Mouse (Mus musculus): Measurements from ENCODE around the gene Hoxa10. TPM values are rescaled to one million over a fixed set of nuclear protein-coding genes. Genes with fewer than 3 reads are reported as not detected.

The Hoxa10 gene
- polyA plus RNA-seq, 1 experiment, result not detected

GRCm38 (mm10) chr6:52220003-52220864 is 20.4 kb downstream of the Hoxa10 start:
- Histone ChIP-seq H3K27me3 (ENCODE audit: control insufficient read depth, insufficient read depth, low read length) (peaks cover 58% of the 10 kb centered on the region), H3K4me3 (ENCODE audit: extremely low read depth, insufficient read depth, insufficient read length) (no peak overlapping the region), H3K4me1 (ENCODE audit: control insufficient read depth, insufficient read depth, insufficient read length) (peaks cover 12% of the 10 kb centered on the region), H3K36me3 (ENCODE audit: control insufficient read depth, insufficient read depth, low read length) (no peaks in the 10 kb centered on the region), H3K27ac (ENCODE audit: insufficient read depth, low read length) (no peak overlapping the region)
- 29% methylated on average over 32 of the region's 32 CpGs for WGBS
- TF ChIP-seq CTCF (IDR thresholded peaks at IDR 0.05; ENCODE audit: extremely low read depth, insufficient read depth, insufficient read length, insufficient replicate concordance) (no peak), POLR2A (IDR thresholded peaks at IDR 0.05; ENCODE audit: low read depth, low read length) (no peak)
- no peak for DNase-seq (ENCODE audit: low read depth in 1 of 2, low spot score in 2 of 2)

DNA sequence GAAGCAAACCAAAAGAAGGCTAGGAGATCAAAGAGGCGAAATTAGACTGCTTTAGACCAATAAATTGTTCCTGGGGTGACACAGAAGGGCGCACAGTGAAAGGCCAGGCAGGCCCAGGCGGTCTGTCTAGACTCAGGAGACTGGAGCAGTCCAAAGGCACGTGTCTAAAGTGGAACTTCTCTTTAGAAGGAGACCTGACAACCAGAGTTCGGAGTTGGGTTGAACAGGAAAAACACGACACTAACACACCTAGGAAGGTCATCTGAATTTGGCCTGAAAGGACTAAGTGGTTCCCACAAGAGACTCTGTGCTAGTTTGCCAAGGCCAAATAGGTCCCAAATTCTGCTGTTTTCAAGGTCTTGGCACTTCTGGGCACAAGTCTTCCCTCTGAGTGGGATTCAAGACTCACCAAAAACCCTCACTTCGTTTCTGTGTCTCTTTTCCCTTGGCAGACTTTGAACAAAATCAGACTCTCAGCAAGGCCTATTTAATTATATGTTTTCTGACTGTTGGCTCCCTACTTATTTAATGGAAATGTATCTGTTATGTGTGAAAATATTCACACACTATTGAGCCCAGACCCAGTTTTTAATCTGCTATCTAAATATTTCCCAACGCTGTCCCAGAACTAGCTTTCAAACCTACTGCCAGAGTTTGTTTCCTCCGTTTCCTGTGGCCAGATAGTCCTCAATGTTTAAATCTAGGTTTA is 21.3 kb downstream of the Hoxa10 start:
- Histone ChIP-seq H3K36me3 (ENCODE audit: control insufficient read depth, insufficient read depth, low read length) (no peaks in the 10 kb centered on the region), H3K27ac (ENCODE audit: insufficient read depth, low read length) (no peak overlapping the region), H3K27me3 (ENCODE audit: control insufficient read depth, insufficient read depth, low read length) (peaks cover 54% of the 10 kb centered on the region), H3K4me3 (ENCODE audit: extremely low read depth, insufficient read depth, insufficient read length) (no peak overlapping the region), H3K4me1 (ENCODE audit: control insufficient read depth, insufficient read depth, insufficient read length) (peaks cover 12% of the 10 kb centered on the region)
- TF ChIP-seq POLR2A (IDR thresholded peaks at IDR 0.05; ENCODE audit: low read depth, low read length) (no peak), CTCF (IDR thresholded peaks at IDR 0.05; ENCODE audit: extremely low read depth, insufficient read depth, insufficient read length, insufficient replicate concordance) (no peak)
- WGBS, result 65% methylated on average over 9 of the region's 9 CpGs
- no peak for DNase-seq (ENCODE audit: low read depth in 1 of 2, low spot score in 2 of 2)

DNA sequence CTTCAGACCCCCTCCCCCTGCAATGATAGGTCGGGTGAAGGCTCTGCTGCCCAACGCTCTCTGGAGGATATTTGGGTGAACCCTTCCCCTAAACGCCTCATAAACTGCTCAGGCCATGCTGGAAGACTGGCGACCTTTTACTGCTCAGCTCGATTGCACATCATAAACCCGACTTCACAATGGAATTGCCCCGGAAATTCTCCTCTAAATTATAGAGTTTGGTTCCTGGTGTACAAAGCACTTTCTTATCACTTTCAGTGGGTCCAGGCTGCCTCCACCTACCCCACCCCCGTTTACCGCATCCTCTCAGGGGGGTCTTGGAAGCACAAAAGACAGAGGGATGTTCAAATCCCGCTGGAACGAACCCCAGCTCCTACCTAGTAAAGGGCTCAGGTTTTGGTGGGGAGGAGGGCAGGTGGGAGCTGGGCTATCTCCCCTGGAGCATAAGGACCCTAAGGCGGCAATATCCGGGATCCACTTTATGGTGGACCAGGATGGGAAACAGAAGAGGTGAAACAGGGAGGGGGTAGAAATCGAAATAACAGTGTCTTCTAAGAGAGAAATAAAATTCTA is 21.9 kb downstream of the Hoxa10 start:
- DNase-seq (ENCODE audit: low read depth in 1 of 2, low spot score in 2 of 2), result no peak
- Histone ChIP-seq H3K4me3 (ENCODE audit: extremely low read depth, insufficient read depth, insufficient read length) (no peak overlapping the region), H3K36me3 (ENCODE audit: control insufficient read depth, insufficient read depth, low read length) (no peaks in the 10 kb centered on the region), H3K4me1 (ENCODE audit: control insufficient read depth, insufficient read depth, insufficient read length) (peaks cover 12% of the 10 kb centered on the region), H3K27ac (ENCODE audit: insufficient read depth, low read length) (no peak overlapping the region), H3K27me3 (ENCODE audit: control insufficient read depth, insufficient read depth, low read length) (peaks cover 49% of the 10 kb centered on the region)
- WGBS, result 39% methylated on average over 14 of the region's 14 CpGs
- no peak for TF ChIP-seq POLR2A (IDR thresholded peaks at IDR 0.05; ENCODE audit: low read depth, low read length)

- WGBS, result 16% methylated on average over 23 of the region's 23 CpGs
- Histone ChIP-seq H3K4me3 (ENCODE audit: extremely low read depth, insufficient read depth, insufficient read length) (peak overlapping the region; percentile 46; the same call in 1 of the 2 replicates), H3K27ac (ENCODE audit: insufficient read depth, low read length) (no peak overlapping the region), H3K36me3 (ENCODE audit: control insufficient read depth, insufficient read depth, low read length) (no peaks in the 10 kb centered on the region), H3K4me1 (ENCODE audit: control insufficient read depth, insufficient read depth, insufficient read length) (peaks cover 12% of the 10 kb centered on the region), H3K27me3 (ENCODE audit: control insufficient read depth, insufficient read depth, low read length) (peaks cover 53% of the 10 kb centered on the region)
- no peak for TF ChIP-seq POLR2A (IDR thresholded peaks at IDR 0.05; ENCODE audit: low read depth, low read length)
- TF ChIP-seq CTCF (IDR thresholded peaks at IDR 0.05; ENCODE audit: extremely low read depth, insufficient read depth, insufficient read length, insufficient replicate concordance), result no peak
- no peak for DNase-seq (ENCODE audit: low read depth in 1 of 2, low spot score in 2 of 2)
Measured at GRCm38 (mm10) chr6:52217895-52218642, 22.6 kb downstream of the Hoxa10 start.

- Histone ChIP-seq H3K4me3 (ENCODE audit: extremely low read depth, insufficient read depth, insufficient read length) (peak overlapping the region; percentile 46), H3K36me3 (ENCODE audit: control insufficient read depth, insufficient read depth, low read length) (no peaks in the 10 kb centered on the region), H3K4me1 (ENCODE audit: control insufficient read depth, insufficient read depth, insufficient read length) (peaks cover 15% of the 10 kb centered on the region), H3K27me3 (ENCODE audit: control insufficient read depth, insufficient read depth, low read length) (peaks cover 55% of the 10 kb centered on the region), H3K27ac (ENCODE audit: insufficient read depth, low read length) (no peak overlapping the region)
- TF ChIP-seq POLR2A (IDR thresholded peaks at IDR 0.05; ENCODE audit: low read depth, low read length), result no peak
- TF ChIP-seq CTCF (IDR thresholded peaks at IDR 0.05; ENCODE audit: extremely low read depth, insufficient read depth, insufficient read length, insufficient replicate concordance), result no peak
- WGBS, result 1% methylated on average over 25 of the region's 25 CpGs
- DNase-seq (ENCODE audit: low read depth in 1 of 2, low spot score in 2 of 2), result no peak
Measured at GRCm38 (mm10) chr6:52217459-52217768, 23.2 kb downstream of the Hoxa10 start.

DNA sequence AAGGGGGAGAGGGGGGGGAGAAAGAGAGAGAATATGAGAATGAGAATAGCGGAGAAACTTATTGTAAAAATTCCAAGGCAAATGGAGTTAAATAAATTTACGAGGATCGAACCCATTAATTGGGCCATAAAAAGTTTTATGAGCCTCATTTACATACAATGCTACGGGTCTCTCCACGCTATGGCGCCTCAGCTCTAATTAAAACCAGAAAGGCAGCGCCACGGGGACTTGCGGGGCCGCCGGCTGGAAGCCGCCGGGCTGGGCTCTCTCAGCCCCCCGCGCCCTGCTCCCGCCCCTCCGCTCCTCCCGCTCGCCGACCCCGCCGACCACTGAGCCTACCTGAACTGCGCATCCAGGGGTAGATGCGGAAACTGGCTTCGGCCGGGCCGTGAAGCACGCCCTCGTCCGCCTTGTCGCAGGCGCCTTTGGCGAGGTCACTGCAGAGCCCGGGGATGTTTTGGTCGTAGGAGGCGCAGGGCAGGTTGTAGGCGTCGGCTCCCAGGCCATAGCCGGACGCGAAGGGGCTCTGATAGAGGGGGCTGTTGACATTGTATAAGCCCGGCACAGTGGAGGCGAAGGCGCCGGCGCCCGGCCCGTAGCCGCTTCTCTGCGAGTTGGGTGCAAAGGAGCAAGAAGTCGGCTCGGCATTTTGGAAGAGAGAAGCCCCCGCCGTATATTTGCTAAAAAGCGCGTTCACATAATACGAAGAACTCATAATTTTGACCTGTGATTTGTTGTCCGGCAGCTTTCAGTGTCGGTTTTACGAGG is 23.8 kb downstream of the Hoxa10 start:
- peaks cover 52% of the 10 kb centered on the region for H3K27me3 ChIP-seq (ENCODE audit: control insufficient read depth, insufficient read depth, low read length)
- no peak for TF ChIP-seq POLR2A (IDR thresholded peaks at IDR 0.05; ENCODE audit: low read depth, low read length)
- TF ChIP-seq CTCF (IDR thresholded peaks at IDR 0.05; ENCODE audit: extremely low read depth, insufficient read depth, insufficient read length, insufficient replicate concordance), result no peak
- peaks cover 15% of the 10 kb centered on the region for H3K4me1 ChIP-seq (ENCODE audit: control insufficient read depth, insufficient read depth, insufficient read length)
- WGBS, result 1% methylated on average over 60 of the region's 60 CpGs
- H3K36me3 ChIP-seq (ENCODE audit: control insufficient read depth, insufficient read depth, low read length), result no peaks in the 10 kb centered on the region
- peak overlapping the region; percentile 46 for H3K4me3 ChIP-seq (ENCODE audit: extremely low read depth, insufficient read depth, insufficient read length)
- no peak overlapping the region for H3K27ac ChIP-seq (ENCODE audit: insufficient read depth, low read length)
- DNase-seq (ENCODE audit: low read depth in 1 of 2, low spot score in 2 of 2), result no peak
